Mouse (Mus musculus) splenic B cell, adult 2 months (primary cell): Measurements from ENCODE around the gene Armc2.
A peak's percentile ranks its signal among the peaks of the same experiment; 100 is the strongest.

Experiments used
- DNase-seq: peaks from one replicate; pipeline ENCODE4 v3.0.0-alpha.2; 2011; ENCODE audit warnings: low read depth, low spot score
- H3K27me3 ChIP-seq: 2 replicates; pipeline ENCODE4 v1.6.1; 2012; ENCODE audit warnings: mild to moderate bottlenecking, low read length, moderate library complexity, mixed read lengths; ENCODE audit not compliant: control insufficient read depth, poor library complexity, insufficient read depth, severe bottlenecking
- H3K36me3 ChIP-seq: 2 replicates; pipeline ENCODE4 v1.6.1; 2012; ENCODE audit warnings: mild to moderate bottlenecking, low read length, moderate library complexity, mixed read lengths; ENCODE audit not compliant: control insufficient read depth, poor library complexity, insufficient read depth, severe bottlenecking

Gene Armc2

GRCm38 (mm10) chr10:41932943-41933342, 85.3 kb downstream of the Armc2 start:
- no peak for DNase-seq
- no peaks in the 10 kb centered on the region for H3K36me3 ChIP-seq
- H3K27me3 ChIP-seq: no peaks in the 10 kb centered on the region

- H3K27me3 ChIP-seq: no peaks in the 10 kb centered on the region
- no peaks in the 10 kb centered on the region for H3K36me3 ChIP-seq
- DNase-seq: no peak
These were observed 86.3 kb downstream of the Armc2 start for GRCm38 (mm10) chr10:41931962-41932361.

- H3K36me3 ChIP-seq: no peaks in the 10 kb centered on the region
- no peaks in the 10 kb centered on the region for H3K27me3 ChIP-seq
- no peak for DNase-seq
These were observed 87.3 kb downstream of the Armc2 start for GRCm38 (mm10) chr10:41930966-41931365.

GRCm38 (mm10) chr10:41926726-41927125, 91.5 kb downstream of the Armc2 start:
- no peak for DNase-seq
- no peaks in the 10 kb centered on the region for H3K36me3 ChIP-seq
- H3K27me3 ChIP-seq: no peaks in the 10 kb centered on the region

- DNase-seq: no peak
- no peaks in the 10 kb centered on the region for H3K27me3 ChIP-seq
- peaks cover 2% of the 10 kb centered on the region for H3K36me3 ChIP-seq
These were observed 105.8 kb downstream of the Armc2 start for GRCm38 (mm10) chr10:41912290-41912994.

- Histone ChIP-seq H3K36me3 (peaks cover 17% of the 10 kb centered on the region), H3K27me3 (no peaks in the 10 kb centered on the region)
- DNase-seq: peak; percentile 27
These were observed 109.3 kb downstream of the Armc2 start for GRCm38 (mm10) chr10:41908899-41909298.

- Histone ChIP-seq H3K36me3 (peaks cover 17% of the 10 kb centered on the region), H3K27me3 (no peaks in the 10 kb centered on the region)
- DNase-seq: no peak
These were observed 110.3 kb downstream of the Armc2 start for GRCm38 (mm10) chr10:41907950-41908349.

GRCm38 (mm10) chr10:41907473-41907872, 110.8 kb downstream of the Armc2 start:
- H3K27me3 ChIP-seq: no peaks in the 10 kb centered on the region

GRCm38 (mm10) chr10:41901864-41902263, 116.4 kb downstream of the Armc2 start:
- peaks cover 37% of the 10 kb centered on the region for H3K36me3 ChIP-seq

More at GRCm38 (mm10) chr10:41907473-41907872, 110.8 kb downstream of the Armc2 start:
- peaks cover 20% of the 10 kb centered on the region for H3K36me3 ChIP-seq
- no peak for DNase-seq

GRCm38 (mm10) chr10:41901456-41901855, 116.8 kb downstream of the Armc2 start:
- peaks cover 36% of the 10 kb centered on the region for H3K36me3 ChIP-seq
- DNase-seq: no peak
- no peaks in the 10 kb centered on the region; the same call in 1 of the 2 replicates for H3K27me3 ChIP-seq

More at GRCm38 (mm10) chr10:41901864-41902263, 116.4 kb downstream of the Armc2 start:
- no peak for DNase-seq
- H3K27me3 ChIP-seq: no peaks in the 10 kb centered on the region; the same call in 1 of the 2 replicates

GRCm38 (mm10) chr10:41896865-41897264, 121.4 kb downstream of the Armc2 start:
- H3K27me3 ChIP-seq: no peaks in the 10 kb centered on the region; the same call in 1 of the 2 replicates
- H3K36me3 ChIP-seq: peaks cover 26% of the 10 kb centered on the region
- DNase-seq: no peak

- Histone ChIP-seq H3K27me3 (no peaks in the 10 kb centered on the region; the same call in 1 of the 2 replicates), H3K36me3 (peaks cover 25% of the 10 kb centered on the region)
- DNase-seq: peak; percentile 48
These were observed 121.8 kb downstream of the Armc2 start for GRCm38 (mm10) chr10:41896425-41896824.

- DNase-seq: peak; percentile 83
- no peaks in the 10 kb centered on the region for H3K27me3 ChIP-seq
- peaks cover 12% of the 10 kb centered on the region for H3K36me3 ChIP-seq
These were observed 124.5 kb downstream of the Armc2 start for GRCm38 (mm10) chr10:41893433-41894411.

GRCm38 (mm10) chr10:41891312-41891711, 126.9 kb downstream of the Armc2 start:
- H3K36me3 ChIP-seq: peaks cover 3% of the 10 kb centered on the region; the same call in 1 of the 2 replicates
- H3K27me3 ChIP-seq: no peaks in the 10 kb centered on the region
- peak; percentile 57 for DNase-seq

GRCm38 (mm10) chr10:41890537-41890936, 127.7 kb downstream of the Armc2 start:
- no peaks in the 10 kb centered on the region for H3K27me3 ChIP-seq
- no peaks in the 10 kb centered on the region for H3K36me3 ChIP-seq
- no peak for DNase-seq
